Mouse (Mus musculus) cerebellum, postnatal 14 days (tissue): Measurements from ENCODE around the gene Ocel1.

Experiments used
- DNase-seq, 2 experiments: peaks; one replicate each; pipeline ENCODE4 v3.0.0; 2021; ENCODE audit warnings: mixed read lengths in 2 of 2

The Ocel1 gene

GRCm38 (mm10) chr8:71404951-71405351 lies 33.9 kb downstream of the Ocel1 start:
- DNase-seq = no peak

- DNase-seq = peak; percentile 96 to 98
Measured at GRCm38 (mm10) chr8:71405401-71406098, 34.5 kb downstream of the Ocel1 start, which contains the start of gene Ankle1. Gene Ankle1 (plus strand): TSS chr8:71406010.

DNA sequence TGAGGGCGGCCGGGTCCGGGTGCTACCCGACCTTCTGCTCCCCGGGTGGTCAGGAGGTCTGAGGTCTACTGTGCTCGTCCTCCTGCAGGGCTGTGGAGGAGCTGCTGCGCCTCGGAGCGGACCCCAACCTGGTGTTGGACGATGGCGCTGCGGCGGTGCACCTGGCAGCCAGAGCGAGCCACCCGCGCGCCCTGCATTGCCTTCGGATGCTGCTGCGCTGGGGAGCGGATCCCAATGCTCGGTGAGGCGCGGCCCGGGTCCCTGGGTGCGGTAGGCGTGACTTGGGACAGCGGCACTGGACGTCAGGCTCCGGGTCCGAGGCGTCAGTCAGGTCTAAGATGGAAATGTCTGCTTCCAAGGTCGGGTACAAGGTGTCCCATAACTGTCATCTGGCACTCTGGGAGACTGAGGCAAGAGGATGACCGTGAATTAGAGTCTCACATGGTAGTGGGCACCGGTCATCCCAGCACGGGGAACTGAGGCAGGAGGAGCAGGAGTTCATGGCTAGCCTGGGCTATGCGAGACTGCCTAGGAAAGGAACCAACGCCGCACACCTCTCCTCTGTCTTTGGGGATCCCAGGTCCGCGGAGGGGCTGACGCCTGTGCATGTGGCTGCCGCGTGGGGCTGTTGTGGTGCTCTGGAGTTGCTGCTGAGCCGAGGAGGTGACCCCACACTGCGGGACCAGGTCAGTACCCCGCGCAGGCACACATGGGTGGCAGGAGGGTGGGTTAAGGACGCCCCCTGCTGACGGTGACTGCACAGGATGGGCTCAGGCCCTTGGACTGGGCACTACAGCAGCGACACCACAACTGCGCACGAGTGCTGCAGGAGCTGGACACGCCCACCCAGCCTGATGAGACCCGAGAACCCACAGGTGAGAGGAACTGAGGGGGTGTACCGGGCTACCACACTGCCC lies 35.3 kb downstream of the Ocel1 start:
- DNase-seq = peak in 1 of 2 experiments; percentile 69

DNA sequence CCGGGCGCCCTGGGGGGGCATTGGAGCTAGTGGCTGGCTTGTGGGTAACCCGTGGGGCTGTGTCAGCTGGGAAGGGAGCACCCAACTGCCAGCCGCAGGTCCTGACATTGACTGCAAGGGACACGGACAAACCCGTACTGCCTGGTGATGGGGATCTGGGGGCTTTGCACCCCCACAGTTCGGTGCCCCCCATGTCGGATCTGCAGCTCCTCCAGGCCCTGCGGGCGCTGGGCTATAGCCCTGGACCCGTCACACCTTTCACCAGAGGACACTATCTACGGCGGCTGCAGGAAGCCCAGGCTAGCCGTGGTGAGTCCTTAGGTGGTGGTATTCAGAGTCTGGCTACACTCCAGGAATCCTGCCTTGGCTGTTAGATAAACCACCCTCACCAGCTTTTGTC lies 36.3 kb downstream of the Ocel1 start:
- no peak for DNase-seq

- DNase-seq = no peak
Measured at GRCm38 (mm10) chr8:71408231-71408630, 37.1 kb downstream of the Ocel1 start.

DNA sequence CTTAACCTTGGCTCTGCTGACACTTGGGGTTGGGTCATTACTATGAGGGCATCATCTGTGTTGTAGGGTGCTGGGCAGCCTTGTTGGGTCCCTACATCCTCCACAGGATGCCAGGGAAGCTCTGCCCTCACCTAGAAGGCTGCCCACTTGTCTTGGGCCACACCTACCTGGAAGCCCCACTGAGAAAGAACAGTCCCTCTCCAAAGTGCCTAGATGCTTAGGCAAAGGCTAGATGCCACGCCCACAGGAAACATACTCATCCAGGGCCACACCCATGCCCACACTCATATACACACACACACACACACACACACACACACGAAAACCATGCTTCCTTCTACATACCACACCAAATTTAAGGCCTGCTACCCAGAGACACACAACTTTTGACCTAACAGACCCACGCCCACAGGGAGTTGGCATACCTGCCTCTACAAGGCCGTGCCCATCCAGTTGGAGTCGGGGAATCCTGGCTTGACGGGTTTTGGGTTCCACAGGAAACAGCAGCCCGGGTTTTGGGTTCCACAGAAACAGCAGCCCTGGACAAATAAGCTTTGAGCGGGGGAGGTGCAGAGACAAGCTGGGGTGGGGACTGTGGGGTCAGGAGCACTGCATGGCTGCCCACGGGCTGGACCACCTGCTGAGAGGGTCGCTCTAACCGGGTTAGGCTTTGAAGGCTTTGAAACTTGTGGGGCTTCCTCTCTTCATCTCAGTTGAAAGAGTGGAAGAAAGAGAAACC lies 40.6 kb downstream of the Ocel1 start:
- DNase-seq = no peak

DNA sequence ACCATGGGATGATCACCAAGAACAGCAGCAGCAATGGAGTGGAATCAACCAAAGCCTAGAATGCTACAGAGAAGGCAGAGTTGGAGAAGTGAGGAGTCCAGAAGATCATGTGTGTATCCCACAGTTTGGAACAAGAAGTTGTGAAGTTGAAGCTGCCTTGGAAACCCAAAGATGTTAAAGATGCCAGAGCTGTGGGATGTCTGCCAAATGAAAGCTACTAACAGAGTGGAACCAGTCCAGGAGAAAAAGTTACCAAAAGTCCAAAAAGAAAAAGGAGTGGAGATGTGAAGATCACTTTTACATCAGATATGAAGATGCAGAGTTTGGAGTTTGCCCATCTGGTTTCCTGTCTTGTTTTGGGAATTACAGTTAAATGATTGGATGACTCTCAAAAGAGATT lies 51.0 kb downstream of the Ocel1 start:
- DNase-seq = no peak
